Mouse (Mus musculus) frontal cortex, adult (tissue): ENCODE data around the gene Dnajc4.

Experiments
- ATAC-seq: cut with Nextera tagmentation; 2 replicates; pipeline ENCODE4 v1.9.2; 2017; ENCODE audit warnings: mild to moderate bottlenecking, moderate library complexity, mixed read lengths; ENCODE audit not compliant: low TSS enrichment

Gene Dnajc4

GRCm38 (mm10) chr19:6992011-6992858 is at the start of gene Dnajc4:
Dnajc4 (minus strand) TSS chr19:6992572.
- peak; percentile 84 for ATAC-seq

- no peak for ATAC-seq
These were observed 48.8 kb upstream of the Dnajc4 start for GRCm38 (mm10) chr19:7041171-7041570.

- peak; percentile 1; the same call in 1 of the 2 replicates for ATAC-seq
These were observed 48.3 kb upstream of the Dnajc4 start for GRCm38 (mm10) chr19:7040637-7041130.

GRCm38 (mm10) chr19:7039841-7040636 is 47.7 kb upstream of the Dnajc4 start, which contains the start of gene Stip1:
Stip1 (minus strand) TSS chr19:7039967.
- peak; percentile 97 for ATAC-seq

- ATAC-seq: peak; percentile 5; the same call in 1 of the 2 replicates
These were observed 46.8 kb upstream of the Dnajc4 start for GRCm38 (mm10) chr19:7039088-7039720.

- ATAC-seq: no peak
These were observed 41.6 kb upstream of the Dnajc4 start for GRCm38 (mm10) chr19:7034006-7034405.

- peak; percentile 92 for ATAC-seq
These were observed 37.2 kb upstream of the Dnajc4 start for GRCm38 (mm10) chr19:7029531-7029930.

GRCm38 (mm10) chr19:7020224-7020641 is 27.9 kb upstream of the Dnajc4 start:
- peak; percentile 65 for ATAC-seq

- ATAC-seq: no peak
These were observed 26.8 kb upstream of the Dnajc4 start, which contains the start of gene Fermt3 for GRCm38 (mm10) chr19:7019191-7019590. Fermt3 (minus strand) TSS chr19:7019469.

GRCm38 (mm10) chr19:7018546-7018945 is 26.2 kb upstream of the Dnajc4 start:
- no peak for ATAC-seq

GRCm38 (mm10) chr19:7017541-7018457 is 25.4 kb upstream of the Dnajc4 start:
- no peak for ATAC-seq

- ATAC-seq: no peak
These were observed 22.2 kb upstream of the Dnajc4 start for GRCm38 (mm10) chr19:7014481-7015135.

- no peak for ATAC-seq
These were observed 21.6 kb upstream of the Dnajc4 start for GRCm38 (mm10) chr19:7013984-7014383.

- ATAC-seq: no peak
These were observed 20.1 kb upstream of the Dnajc4 start for GRCm38 (mm10) chr19:7012426-7012825.

- ATAC-seq: no peak
These were observed 14.7 kb upstream of the Dnajc4 start for GRCm38 (mm10) chr19:7006892-7007593.

- ATAC-seq: no peak
These were observed 7.1 kb upstream of the Dnajc4 start for GRCm38 (mm10) chr19:6999360-7000063.

GRCm38 (mm10) chr19:6997721-6998290 is 5.4 kb upstream of the Dnajc4 start:
- no peak for ATAC-seq

GRCm38 (mm10) chr19:6996006-6996405 is 3.6 kb upstream of the Dnajc4 start, which contains the start of the genes Nudt22 and Trpt1:
Nudt22 (minus strand) TSS chr19:6996117.
Trpt1 (plus strand) TSS chr19:6996131.
- ATAC-seq: peak; percentile 62
